Mouse (Mus musculus) v-Abl transformed pro-B cells (cell line): Measurements from ENCODE around the gene Tnrc18.

Experiments
- in situ Hi-C, 2 experiments: fragments of 400-800 bp; cut with MboI; formaldehyde crosslinking; loops; one replicate each; pipeline ENCODE4 v1.15.1; 2025; ENCODE audit not compliant: unreplicated experiment in 2 of 2

Gene Tnrc18

GRCm38 (mm10) chr5:142783142-142783540, 34.3 kb downstream of the Tnrc18 start:
- in situ Hi-C loops, result no loop called here

GRCm38 (mm10) chr5:142782459-142783141, 34.9 kb downstream of the Tnrc18 start:
- in situ Hi-C loops, result no loop called here

- in situ Hi-C loops, result no loop called here
Measured at GRCm38 (mm10) chr5:142780579-142780978, 36.9 kb downstream of the Tnrc18 start.

- in situ Hi-C loops, result no loop called here
Measured at GRCm38 (mm10) chr5:142778871-142779270, 38.6 kb downstream of the Tnrc18 start.

GRCm38 (mm10) chr5:142778135-142778534, 39.3 kb downstream of the Tnrc18 start:
- in situ Hi-C loops, result no loop called here

- in situ Hi-C loops, result no loop called here
Measured at GRCm38 (mm10) chr5:142776080-142776479, 41.4 kb downstream of the Tnrc18 start.

- in situ Hi-C loops, result no loop called here
Measured at GRCm38 (mm10) chr5:142774771-142775170, 42.7 kb downstream of the Tnrc18 start.

GRCm38 (mm10) chr5:142771964-142772363, 45.5 kb downstream of the Tnrc18 start:
- in situ Hi-C loops, result no loop called here

GRCm38 (mm10) chr5:142771034-142771433, 46.4 kb downstream of the Tnrc18 start:
- in situ Hi-C loops, result no loop called here

GRCm38 (mm10) chr5:142769641-142770040, 47.8 kb downstream of the Tnrc18 start:
- in situ Hi-C loops, result loop anchor here (5.0 to 10.0 kb wide), 2 partner anchors 73 to 295 kb away; no protein-coding TSS in a partner anchor

- in situ Hi-C loops, result loop anchor here (5.0 to 10.0 kb wide), 2 partner anchors 74 to 296 kb away; no protein-coding TSS in a partner anchor
Measured at GRCm38 (mm10) chr5:142768352-142769267, 48.9 kb downstream of the Tnrc18 start.

GRCm38 (mm10) chr5:142767937-142768336, 49.5 kb downstream of the Tnrc18 start:
- in situ Hi-C loops, result loop anchor here (5.0 to 10.0 kb wide), 2 partner anchors 74 to 297 kb away; no protein-coding TSS in a partner anchor

GRCm38 (mm10) chr5:142766708-142767107, 50.8 kb downstream of the Tnrc18 start:
- in situ Hi-C loops, result loop anchor here (5.0 to 10.0 kb wide), 2 partner anchors 76 to 298 kb away; no protein-coding TSS in a partner anchor

GRCm38 (mm10) chr5:142764889-142765288, 52.6 kb downstream of the Tnrc18 start:
- in situ Hi-C loops, result loop anchor here (5.0 to 10.0 kb wide), 2 partner anchors 77 to 300 kb away; no protein-coding TSS in a partner anchor

GRCm38 (mm10) chr5:142764306-142764705, 53.2 kb downstream of the Tnrc18 start:
- in situ Hi-C loops, result loop anchor here in 1 of 2 experiments (10.0 kb wide), 1 partner anchor 300 kb away; no protein-coding TSS in a partner anchor

GRCm38 (mm10) chr5:142762082-142762807, 55.2 kb downstream of the Tnrc18 start:
- in situ Hi-C loops, result loop anchor here in 1 of 2 experiments (10.0 kb wide), 1 partner anchor 303 kb away; no protein-coding TSS in a partner anchor

GRCm38 (mm10) chr5:142761326-142761983, 56.0 kb downstream of the Tnrc18 start:
- in situ Hi-C loops, result loop anchor here in 1 of 2 experiments (10.0 kb wide), 1 partner anchor 303 kb away; no protein-coding TSS in a partner anchor

GRCm38 (mm10) chr5:142759786-142760185, 57.7 kb downstream of the Tnrc18 start:
- in situ Hi-C loops, result loop anchor here in 1 of 2 experiments (10.0 kb wide), 1 partner anchor 305 kb away; no protein-coding TSS in a partner anchor

- in situ Hi-C loops, result no loop called here
Measured at GRCm38 (mm10) chr5:142752241-142752640, 65.2 kb downstream of the Tnrc18 start.

GRCm38 (mm10) chr5:142750173-142750572, 67.3 kb downstream of the Tnrc18 start:
- in situ Hi-C loops, result no loop called here
